Mouse (Mus musculus) brain, adult 2 months (tissue): ENCODE results near the gene Aldh6a1.

Source experiments
- DNase-seq: peaks from one replicate; pipeline ENCODE4 v3.0.0; 2011; ENCODE audit warnings: low read depth, low spot score

Aldh6a1 gene

GRCm38 (mm10) chr12:84416834-84417604 lies 33.8 kb downstream of the Aldh6a1 start, which contains the start of gene Rnf113a2:
Gene Rnf113a2 (plus strand): TSS chr12:84417196.
- DNase-seq, result peak; percentile 95

- peak; percentile 95 for DNase-seq
Measured at GRCm38 (mm10) chr12:84408819-84409507, 41.8 kb downstream of the Aldh6a1 start, which contains the start of the genes Entpd5 and Bbof1. Gene Entpd5 (minus strand): TSS chr12:84409029. Gene Bbof1 (plus strand): TSS chr12:84409071.

- DNase-seq, result peak; percentile 69
Measured at GRCm38 (mm10) chr12:84407874-84408818, 42.7 kb downstream of the Aldh6a1 start.

GRCm38 (mm10) chr12:84407259-84407658 lies 43.5 kb downstream of the Aldh6a1 start:
- no peak for DNase-seq

- peak; percentile 76 for DNase-seq
Measured at GRCm38 (mm10) chr12:84404541-84404940, 46.3 kb downstream of the Aldh6a1 start.

GRCm38 (mm10) chr12:84402923-84403322 lies 47.9 kb downstream of the Aldh6a1 start:
- DNase-seq, result no peak

- no peak for DNase-seq
Measured at GRCm38 (mm10) chr12:84400653-84401052, 50.2 kb downstream of the Aldh6a1 start.

- DNase-seq, result peak; percentile 20
Measured at GRCm38 (mm10) chr12:84400068-84400467, 50.7 kb downstream of the Aldh6a1 start.

- DNase-seq, result no peak
Measured at GRCm38 (mm10) chr12:84399663-84400062, 51.1 kb downstream of the Aldh6a1 start.

GRCm38 (mm10) chr12:84399135-84399534 lies 51.7 kb downstream of the Aldh6a1 start:
- no peak for DNase-seq

- no peak for DNase-seq
Measured at GRCm38 (mm10) chr12:84398629-84399028, 52.2 kb downstream of the Aldh6a1 start.

GRCm38 (mm10) chr12:84397685-84398084 lies 53.1 kb downstream of the Aldh6a1 start:
- DNase-seq, result no peak

GRCm38 (mm10) chr12:84396947-84397679 lies 53.7 kb downstream of the Aldh6a1 start:
- no peak for DNase-seq

GRCm38 (mm10) chr12:84393847-84394246 lies 57.0 kb downstream of the Aldh6a1 start:
- no peak for DNase-seq

- no peak for DNase-seq
Measured at GRCm38 (mm10) chr12:84392681-84393080, 58.1 kb downstream of the Aldh6a1 start.

GRCm38 (mm10) chr12:84390336-84390735 lies 60.5 kb downstream of the Aldh6a1 start:
- DNase-seq, result no peak

GRCm38 (mm10) chr12:84388774-84389400 lies 61.9 kb downstream of the Aldh6a1 start:
- no peak for DNase-seq

GRCm38 (mm10) chr12:84388097-84388496 lies 62.7 kb downstream of the Aldh6a1 start:
- DNase-seq, result no peak

GRCm38 (mm10) chr12:84385408-84385807 lies 65.4 kb downstream of the Aldh6a1 start:
- DNase-seq, result no peak

GRCm38 (mm10) chr12:84384644-84385081 lies 66.1 kb downstream of the Aldh6a1 start:
- peak; percentile 40 for DNase-seq
